Mouse (Mus musculus): ENCODE data around the gene Inka2.

GRCm38 (mm10) chr3:105714091-105714819, 9.9 kb downstream of the Inka2 start:
- TF ChIP-seq CTCF (IDR thresholded peaks at IDR 0.05; ENCODE audit: low read depth) (no peak), EP300 (IDR thresholded peaks at IDR 0.05; ENCODE audit: low read depth) (no peak)

Data from liver, postnatal 0 days (tissue).